Mouse (Mus musculus): ENCODE results near the gene Map4k1. TPM values are rescaled to one million over a fixed set of nuclear protein-coding genes. Genes with fewer than 3 reads are reported as not detected.

The Map4k1 gene
- polyA plus RNA-seq, 1 experiment from 2014 or later = 10.0 TPM

DNA sequence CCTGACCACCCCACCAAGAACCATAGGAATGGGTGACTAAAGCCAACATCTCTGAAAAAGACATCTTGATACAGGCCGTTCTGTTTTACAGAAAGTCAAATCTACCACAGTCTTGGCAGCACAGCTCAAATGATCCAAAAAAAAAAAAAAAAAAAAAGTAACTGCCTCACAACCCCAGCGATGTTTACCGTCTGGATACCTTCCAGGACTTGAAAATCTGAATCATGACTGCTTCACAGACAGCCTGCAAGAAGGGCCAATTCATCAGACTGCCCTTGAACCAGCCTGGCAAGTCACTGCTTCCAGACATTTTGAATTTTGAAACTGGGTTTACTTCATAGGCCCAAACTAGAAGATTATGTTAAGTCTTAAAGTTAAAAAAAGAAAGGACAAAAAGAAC, 29.1 kb upstream of the Map4k1 start:
- WGBS = 6% methylated on average over 3 of the region's 3 CpGs
- H3K36me3 ChIP-seq (ENCODE audit: control insufficient read depth, insufficient read depth, low read length) = 0 out of 2 replicates have a peak, but pooled peaks cover 18% of the 10 kb centered on the region
- 0 out of 2 replicates have a peak, but pooled peaks have one; percentile 7 for ATAC-seq (replicated peaks; ENCODE audit: low FRiP score, low TSS enrichment, low read depth)
- no peak overlapping the region for H3K4me2 ChIP-seq (ENCODE audit: low read length)
- no peak overlapping the region for H3K9ac ChIP-seq (ENCODE audit: low read length)
- no peaks in the 10 kb centered on the region for H3K27me3 ChIP-seq (replicated peaks; ENCODE audit: control insufficient read depth, insufficient read depth, low read length)
- peaks cover 77% of the 10 kb centered on the region for H3K4me1 ChIP-seq (replicated peaks; ENCODE audit: control insufficient read depth, insufficient read depth, low read length)
- H3K4me3 ChIP-seq (ENCODE audit: low read depth, low read length) = no peak overlapping the region
- no peaks in the 10 kb centered on the region for H3K9me3 ChIP-seq (ENCODE audit: control insufficient read depth, low read length)
- H3K27ac ChIP-seq (ENCODE audit: low read depth) = peak overlapping the region; percentile 66
- no peak for DNase-seq (ENCODE audit: low spot score)

DNA sequence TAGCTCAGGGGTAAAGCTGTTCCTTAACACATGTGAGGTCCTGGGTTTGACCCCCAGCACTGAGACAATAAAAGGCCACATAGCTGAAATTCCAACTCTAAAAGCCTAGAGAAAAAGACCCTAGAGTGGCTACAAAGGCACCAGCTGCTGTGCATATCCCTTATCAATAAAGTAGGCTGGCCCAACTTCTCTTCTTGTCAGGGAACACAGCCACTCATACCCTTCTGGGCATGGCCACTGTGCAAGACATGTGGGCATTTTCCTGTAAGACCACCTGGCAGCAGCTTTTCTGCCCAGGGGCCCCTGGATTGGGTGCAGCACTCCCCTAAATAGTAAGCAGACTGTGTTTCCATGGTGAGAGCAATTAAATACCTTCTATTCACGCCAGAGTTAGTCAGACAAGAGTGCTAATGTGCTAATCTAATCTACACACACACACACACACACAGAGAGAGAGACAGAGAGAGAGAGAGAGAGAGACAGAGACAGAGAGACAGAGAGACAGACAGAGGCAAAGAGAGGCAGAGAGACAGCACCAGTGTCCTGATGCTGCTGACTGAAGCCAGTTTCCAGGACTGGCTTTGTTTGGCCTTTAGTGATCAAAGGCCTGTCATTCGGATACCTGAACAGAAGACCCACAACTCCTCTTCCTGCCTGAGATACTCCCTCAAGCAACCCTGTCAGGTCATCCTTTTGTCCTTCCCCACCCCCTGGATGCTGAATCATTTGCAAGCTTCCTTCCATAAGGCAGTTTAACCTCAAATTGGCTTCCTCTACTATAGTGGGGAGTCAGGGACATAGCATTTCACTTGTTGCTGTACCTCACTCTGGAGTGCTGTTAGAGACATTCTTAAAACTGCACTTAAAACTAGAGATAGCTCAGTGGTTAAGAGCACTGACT, 28.1 kb upstream of the Map4k1 start:
- DNase-seq (ENCODE audit: low spot score) (no peak), ATAC-seq (replicated peaks; ENCODE audit: low FRiP score, low TSS enrichment, low read depth) (no peak)
- no peak overlapping the region for H3K4me2 ChIP-seq (ENCODE audit: low read length)
- H3K9me3 ChIP-seq (ENCODE audit: control insufficient read depth, low read length) = no peaks in the 10 kb centered on the region
- peaks cover 80% of the 10 kb centered on the region for H3K4me1 ChIP-seq (replicated peaks; ENCODE audit: control insufficient read depth, insufficient read depth, low read length)
- H3K27ac ChIP-seq (ENCODE audit: low read depth) = peak overlapping the region; percentile 66
- H3K36me3 ChIP-seq (ENCODE audit: control insufficient read depth, insufficient read depth, low read length) = 0 out of 2 replicates have a peak, but pooled peaks cover 16% of the 10 kb centered on the region
- WGBS = 17% methylated on average over 2 of the region's 2 CpGs
- H3K9ac ChIP-seq (ENCODE audit: low read length) = 0 out of 2 replicates have a peak overlapping the region, but pooled peaks have one; percentile 8
- no peak overlapping the region for H3K4me3 ChIP-seq (ENCODE audit: low read depth, low read length)
- no peaks in the 10 kb centered on the region for H3K27me3 ChIP-seq (replicated peaks; ENCODE audit: control insufficient read depth, insufficient read depth, low read length)

DNA sequence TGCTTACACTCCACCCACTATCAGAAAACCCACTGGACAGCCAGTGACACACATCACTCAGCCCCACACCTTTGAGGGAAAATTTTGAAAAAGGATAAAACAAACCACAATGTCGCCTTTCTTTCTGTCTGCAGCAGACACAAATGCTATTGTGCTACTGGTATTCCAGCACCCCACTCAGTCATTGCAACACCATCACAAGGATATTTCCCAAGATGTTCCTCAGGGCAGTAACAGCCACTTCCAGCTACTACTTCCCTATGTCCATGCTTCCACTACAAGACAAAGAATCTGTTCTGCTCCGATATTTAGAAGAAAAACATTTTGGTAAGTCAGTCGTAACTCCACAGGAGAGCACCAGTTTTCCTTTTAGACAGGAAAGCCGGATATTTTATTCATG, 27.1 kb upstream of the Map4k1 start:
- Histone ChIP-seq H3K9me3 (ENCODE audit: control insufficient read depth, low read length) (no peaks in the 10 kb centered on the region), H3K4me3 (ENCODE audit: low read depth, low read length) (no peak overlapping the region), H3K4me1 (replicated peaks; ENCODE audit: control insufficient read depth, insufficient read depth, low read length) (peaks cover 80% of the 10 kb centered on the region), H3K4me2 (ENCODE audit: low read length) (no peak overlapping the region), H3K27ac (ENCODE audit: low read depth) (no peak overlapping the region), H3K36me3 (ENCODE audit: control insufficient read depth, insufficient read depth, low read length) (0 out of 2 replicates have a peak, but pooled peaks cover 16% of the 10 kb centered on the region), H3K27me3 (replicated peaks; ENCODE audit: control insufficient read depth, insufficient read depth, low read length) (no peaks in the 10 kb centered on the region), H3K9ac (ENCODE audit: low read length) (no peak overlapping the region)
- no peak for DNase-seq (ENCODE audit: low spot score)
- WGBS = 79% methylated on average over 4 of the region's 4 CpGs
- no peak for ATAC-seq (replicated peaks; ENCODE audit: low FRiP score, low TSS enrichment, low read depth)

DNA sequence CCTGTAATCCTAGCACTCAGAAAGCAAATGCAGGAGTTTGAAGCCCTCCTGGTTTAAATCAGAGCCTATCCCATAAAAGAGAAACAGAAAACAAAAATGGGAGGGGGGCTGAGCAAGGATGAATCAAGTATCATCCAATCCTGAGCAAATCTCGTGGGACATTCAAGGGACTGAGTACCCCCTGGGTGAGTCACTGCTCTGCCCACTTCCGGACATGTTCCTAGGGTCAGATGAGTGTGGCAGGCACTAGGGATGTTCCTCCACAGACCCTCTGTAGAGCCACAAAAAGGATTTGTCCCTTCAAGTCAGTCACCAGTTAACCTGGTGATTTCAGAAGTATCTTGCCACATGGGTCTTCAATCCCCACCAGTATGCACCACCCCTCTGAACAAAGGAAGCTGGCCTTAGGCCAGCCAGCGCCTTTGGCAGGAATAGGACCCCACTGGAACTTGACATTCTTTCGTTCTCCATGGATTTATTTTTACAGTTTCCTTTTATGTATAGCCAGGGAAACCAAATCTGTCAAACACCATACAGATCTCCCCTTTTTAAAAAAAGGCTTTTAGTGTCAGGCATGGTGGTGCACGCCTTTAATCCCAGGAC, 26.5 kb upstream of the Map4k1 start:
- 0 out of 2 replicates have a peak, but pooled peaks cover 16% of the 10 kb centered on the region for H3K36me3 ChIP-seq (ENCODE audit: control insufficient read depth, insufficient read depth, low read length)
- WGBS = 60% methylated on average over 5 of the region's 5 CpGs
- peak overlapping the region; percentile 39; the same call in 1 of the 2 replicates for H3K27ac ChIP-seq (ENCODE audit: low read depth)
- no peak overlapping the region; the same call in 1 of the 2 replicates for H3K4me2 ChIP-seq (ENCODE audit: low read length)
- no peaks in the 10 kb centered on the region for H3K27me3 ChIP-seq (replicated peaks; ENCODE audit: control insufficient read depth, insufficient read depth, low read length)
- no peak for ATAC-seq (replicated peaks; ENCODE audit: low FRiP score, low TSS enrichment, low read depth)
- H3K9ac ChIP-seq (ENCODE audit: low read length) = no peak overlapping the region
- no peak for DNase-seq (ENCODE audit: low spot score)
- H3K4me3 ChIP-seq (ENCODE audit: low read depth, low read length) = no peak overlapping the region
- peaks cover 85% of the 10 kb centered on the region for H3K4me1 ChIP-seq (replicated peaks; ENCODE audit: control insufficient read depth, insufficient read depth, low read length)
- no peaks in the 10 kb centered on the region for H3K9me3 ChIP-seq (ENCODE audit: control insufficient read depth, low read length)

DNA sequence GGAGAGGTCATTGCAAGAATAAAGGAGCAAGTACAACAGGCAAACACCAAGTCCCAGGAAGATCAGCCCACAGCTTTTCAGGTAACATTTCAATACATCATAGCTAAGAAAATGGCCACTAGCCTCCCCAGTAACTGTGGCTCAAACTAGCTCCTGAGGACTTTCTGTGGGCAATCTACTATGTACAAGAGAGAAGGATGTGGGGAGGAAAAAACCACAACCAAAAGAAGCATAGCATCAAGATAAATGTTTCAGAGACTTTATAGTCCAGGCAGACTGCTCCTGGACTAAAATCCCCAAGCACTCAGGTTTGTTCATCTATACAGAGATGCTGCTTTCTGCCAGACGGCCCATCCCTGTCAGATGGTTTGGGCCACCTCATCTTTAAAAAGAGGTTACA, 25.6 kb upstream of the Map4k1 start:
- no peak for ATAC-seq (replicated peaks; ENCODE audit: low FRiP score, low TSS enrichment, low read depth)
- Histone ChIP-seq H3K9me3 (ENCODE audit: control insufficient read depth, low read length) (no peaks in the 10 kb centered on the region), H3K4me2 (ENCODE audit: low read length) (no peak overlapping the region), H3K4me3 (ENCODE audit: low read depth, low read length) (no peak overlapping the region), H3K27me3 (replicated peaks; ENCODE audit: control insufficient read depth, insufficient read depth, low read length) (no peaks in the 10 kb centered on the region), H3K4me1 (replicated peaks; ENCODE audit: control insufficient read depth, insufficient read depth, low read length) (peaks cover 80% of the 10 kb centered on the region), H3K9ac (ENCODE audit: low read length) (no peak overlapping the region), H3K36me3 (ENCODE audit: control insufficient read depth, insufficient read depth, low read length) (0 out of 2 replicates have a peak, but pooled peaks cover 9% of the 10 kb centered on the region), H3K27ac (ENCODE audit: low read depth) (0 out of 2 replicates have a peak overlapping the region, but pooled peaks have one; percentile 39)
- 91% methylated on average over 1 of the region's 1 CpGs for WGBS
- no peak for DNase-seq (ENCODE audit: low spot score)

DNA sequence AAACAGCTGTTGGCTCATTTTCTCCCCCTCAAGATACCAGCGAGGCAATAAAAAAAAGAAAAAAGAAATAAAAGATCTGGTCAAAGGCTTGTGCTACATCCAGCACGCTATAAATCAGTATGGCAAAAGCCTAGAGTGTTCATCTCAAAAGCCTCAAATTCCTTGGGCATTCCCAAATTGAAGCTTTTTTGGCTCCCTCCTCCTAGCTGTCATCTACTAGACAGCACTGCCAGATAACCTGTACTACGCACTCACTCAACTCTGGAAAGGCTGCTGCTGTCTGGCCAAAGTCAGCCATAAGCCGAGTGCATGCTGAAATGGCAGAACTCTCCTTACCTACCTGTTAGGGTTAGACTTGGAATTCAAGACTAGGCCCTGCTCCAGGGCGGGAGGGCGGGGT, 24.6 kb upstream of the Map4k1 start:
- H3K4me3 ChIP-seq (ENCODE audit: low read depth, low read length) = no peak overlapping the region
- no peak overlapping the region for H3K27ac ChIP-seq (ENCODE audit: low read depth)
- H3K27me3 ChIP-seq (replicated peaks; ENCODE audit: control insufficient read depth, insufficient read depth, low read length) = no peaks in the 10 kb centered on the region
- 0 out of 2 replicates have a peak, but pooled peaks cover 6% of the 10 kb centered on the region for H3K36me3 ChIP-seq (ENCODE audit: control insufficient read depth, insufficient read depth, low read length)
- H3K9me3 ChIP-seq (ENCODE audit: control insufficient read depth, low read length) = no peaks in the 10 kb centered on the region
- 71% methylated on average over 6 of the region's 6 CpGs for whole genome bisulfite sequencing
- H3K4me2 ChIP-seq (ENCODE audit: low read length) = no peak overlapping the region
- no peak for ATAC-seq (replicated peaks; ENCODE audit: low FRiP score, low TSS enrichment, low read depth)
- DNase-seq (ENCODE audit: low spot score) = no peak
- H3K9ac ChIP-seq (ENCODE audit: low read length) = no peak overlapping the region
- H3K4me1 ChIP-seq (replicated peaks; ENCODE audit: control insufficient read depth, insufficient read depth, low read length) = peaks cover 69% of the 10 kb centered on the region

DNA sequence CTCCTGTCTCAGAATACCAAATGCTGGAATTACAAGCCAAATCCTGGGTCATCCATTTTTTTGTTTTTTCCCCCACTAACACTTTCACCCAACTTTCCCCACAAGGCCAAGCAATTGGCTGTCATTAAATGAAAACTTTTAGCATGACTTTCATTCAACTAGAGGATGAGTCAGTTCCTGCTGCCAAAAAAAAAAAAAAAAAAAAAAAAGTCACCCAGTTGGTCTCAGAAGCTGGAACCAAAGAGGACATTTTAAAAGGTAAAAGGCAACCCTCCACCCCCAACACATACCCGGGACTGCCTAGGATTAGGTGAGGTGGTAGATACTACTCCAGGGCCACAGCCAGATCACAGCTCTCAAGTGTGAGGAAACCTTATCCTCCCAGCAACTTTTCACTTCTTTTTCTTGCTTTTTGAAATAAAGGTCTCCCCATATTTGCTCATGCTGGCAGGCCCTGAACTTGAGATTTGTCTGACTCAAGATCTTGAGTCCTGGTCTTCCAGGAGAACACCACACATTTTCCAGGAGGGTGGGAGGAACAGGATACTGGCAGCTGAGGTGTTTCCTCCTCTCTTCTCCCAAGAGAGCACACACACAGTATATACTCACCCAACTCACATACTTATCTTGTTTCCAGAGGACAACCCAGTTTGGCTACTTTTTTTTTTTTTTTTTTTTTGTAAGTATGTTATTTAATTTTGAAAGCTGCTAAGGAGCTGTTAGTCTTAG, 23.7 kb upstream of the Map4k1 start:
- DNase-seq (ENCODE audit: low spot score) (no peak), ATAC-seq (replicated peaks; ENCODE audit: low FRiP score, low TSS enrichment, low read depth) (no peak)
- Histone ChIP-seq H3K4me3 (ENCODE audit: low read depth, low read length) (no peak overlapping the region), H3K36me3 (ENCODE audit: control insufficient read depth, insufficient read depth, low read length) (0 out of 2 replicates have a peak, but pooled peaks cover 6% of the 10 kb centered on the region), H3K27me3 (replicated peaks; ENCODE audit: control insufficient read depth, insufficient read depth, low read length) (no peaks in the 10 kb centered on the region), H3K4me1 (replicated peaks; ENCODE audit: control insufficient read depth, insufficient read depth, low read length) (peaks cover 61% of the 10 kb centered on the region), H3K9me3 (ENCODE audit: control insufficient read depth, low read length) (no peaks in the 10 kb centered on the region), H3K4me2 (ENCODE audit: low read length) (peak overlapping the region; percentile 95), H3K27ac (ENCODE audit: low read depth) (peak overlapping the region; percentile 29), H3K9ac (ENCODE audit: low read length) (no peak overlapping the region)
- WGBS = 63% methylated on average over 1 of the region's 1 CpGs

DNA sequence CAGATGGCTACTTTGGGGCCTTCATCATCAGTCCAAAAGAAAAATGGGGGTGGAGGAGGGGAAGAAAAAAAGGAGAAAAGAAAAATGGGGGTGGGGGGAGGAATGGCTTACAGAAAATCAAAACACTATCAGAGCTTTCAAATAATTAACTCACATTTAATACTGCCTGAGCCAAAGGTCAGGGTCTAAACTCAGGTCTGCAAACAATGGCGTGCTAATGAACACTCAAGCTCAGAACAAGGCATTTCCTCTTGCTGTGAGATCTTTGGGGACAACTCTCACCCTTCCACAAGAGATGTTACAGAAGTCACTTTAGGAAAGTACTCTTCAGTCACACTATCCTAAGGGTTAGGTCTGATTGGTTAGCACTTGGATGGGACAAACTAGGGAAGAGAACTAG, 23.1 kb upstream of the Map4k1 start:
- Histone ChIP-seq H3K27me3 (replicated peaks; ENCODE audit: control insufficient read depth, insufficient read depth, low read length) (no peaks in the 10 kb centered on the region), H3K36me3 (ENCODE audit: control insufficient read depth, insufficient read depth, low read length) (0 out of 2 replicates have a peak, but pooled peaks cover 6% of the 10 kb centered on the region), H3K4me3 (ENCODE audit: low read depth, low read length) (peak overlapping the region; percentile 97; the same call in 1 of the 2 replicates), H3K27ac (ENCODE audit: low read depth) (peak overlapping the region; percentile 72; the same call in 1 of the 2 replicates), H3K9ac (ENCODE audit: low read length) (no peak overlapping the region; the same call in 1 of the 2 replicates), H3K9me3 (ENCODE audit: control insufficient read depth, low read length) (no peaks in the 10 kb centered on the region), H3K4me1 (replicated peaks; ENCODE audit: control insufficient read depth, insufficient read depth, low read length) (peaks cover 55% of the 10 kb centered on the region), H3K4me2 (ENCODE audit: low read length) (peak overlapping the region; percentile 95)
- DNase-seq (ENCODE audit: low spot score) = no peak
- ATAC-seq (replicated peaks; ENCODE audit: low FRiP score, low TSS enrichment, low read depth) = no peak
- 22% methylated on average over 1 of the region's 1 CpGs for WGBS
